Mouse (Mus musculus) embryonic facial prominence, embryonic 13.5 days (tissue): ENCODE measurements around the gene Mbl2. TPM values are rescaled to one million over a fixed set of nuclear protein-coding genes. Genes with fewer than 3 reads are reported as not detected.
"Not testable (repeated sequence)": the region's sequence is repeated elsewhere in the genome, so short reads cannot be mapped to it uniquely, and the experiment has no call there.

Source experiments
- ATAC-seq: fragments of 200-750 bp; cut with Nextera tagmentation; 2 replicates; pipeline ENCODE4 v1.8.0; 2017; ENCODE audit warnings: low read depth; ENCODE audit not compliant: insufficient number of reproducible peaks, insufficient read depth, low FRiP score, low TSS enrichment
- H3K27ac ChIP-seq: fragments of 300-500 bp; sonication (generic); 2 replicates; pipeline ENCODE4 v1.5.1; 2015; ENCODE audit warnings: moderate library complexity, mild to moderate bottlenecking, inconsistent platforms
- H3K27me3 ChIP-seq: fragments of 300-500 bp; sonication (generic); 2 replicates; pipeline ENCODE4 v1.6.1; 2015; ENCODE audit warnings: mild to moderate bottlenecking, inconsistent platforms
- H3K36me3 ChIP-seq: fragments of 300-500 bp; sonication (generic); 2 replicates; pipeline ENCODE4 v1.6.1; 2015; ENCODE audit warnings: mild to moderate bottlenecking, inconsistent platforms
- H3K4me1 ChIP-seq: fragments of 300-500 bp; sonication (generic); 2 replicates; pipeline ENCODE4 v1.6.1; 2015; ENCODE audit warnings: inconsistent platforms
- H3K4me2 ChIP-seq: fragments of 300-500 bp; sonication (generic); 2 replicates; pipeline ENCODE4 v1.6.1; 2015; ENCODE audit warnings: moderate library complexity, mild to moderate bottlenecking, inconsistent platforms
- H3K4me3 ChIP-seq: fragments of 300-500 bp; sonication (generic); 2 replicates; pipeline ENCODE4 v1.5.1; 2015; ENCODE audit warnings: mild to moderate bottlenecking, inconsistent platforms
- H3K9ac ChIP-seq: fragments of 300-500 bp; sonication (generic); 2 replicates; pipeline ENCODE4 v1.6.1; 2015; ENCODE audit warnings: mild to moderate bottlenecking, inconsistent platforms
- H3K9me3 ChIP-seq: fragments of 300-500 bp; sonication (generic); 2 replicates; pipeline ENCODE4 v1.6.1; 2016; ENCODE audit warnings: inconsistent platforms
- WGBS: fragments of 180-500 bp; shearing (Covaris S2); methylation state at CpG from one replicate; pipeline ENCODE4 v1.1.7; 2015; ENCODE audit warnings: mixed read lengths; 5-methylcytosine and 5-hydroxymethylcytosine counted together
- microRNA-seq: library from miRNA; unstranded; fragments of <30 nt; microRNA quantifications from one replicate; pipeline ENCODE4, GENCODE M21; 2016
- polyA plus RNA-seq: library from polyadenylated mRNA; unstranded; fragments of >200 nt; fragmentation: Nextera tagmentation; extraction: Ambion mirVana; gene quantifications from 2 replicates; pipeline ENCODE4 v1.2.1, GENCODE M21; 2015

The Mbl2 gene
- polyA plus RNA-seq, 1 experiment from 2014 or later, result not detected

GRCm38 (mm10) chr19:30222593-30222992, 10.1 kb upstream of the Mbl2 start:
- WGBS, result 77% methylated on average over 8 of the region's 8 CpGs
- H3K4me3 ChIP-seq, H3K36me3 ChIP-seq, H3K27me3 ChIP-seq, ATAC-seq, H3K9ac ChIP-seq, H3K27ac ChIP-seq, H3K9me3 ChIP-seq, H3K4me1 ChIP-seq, H3K4me2 ChIP-seq: not testable (repeated sequence)

- H3K4me1 ChIP-seq, result no peaks in the 10 kb centered on the region
- H3K36me3 ChIP-seq, result no peaks in the 10 kb centered on the region
- no peak overlapping the region for H3K9ac ChIP-seq
- H3K9me3 ChIP-seq, result no peaks in the 10 kb centered on the region
- no peaks in the 10 kb centered on the region for H3K27me3 ChIP-seq
- no peak overlapping the region for H3K4me2 ChIP-seq
- WGBS, result 82% methylated on average over 3 of the region's 3 CpGs
- ATAC-seq, result no peak
- no peak overlapping the region for H3K4me3 ChIP-seq
- H3K27ac ChIP-seq, result no peak overlapping the region
Measured at GRCm38 (mm10) chr19:30229477-30229876, 3.3 kb upstream of the Mbl2 start.

GRCm38 (mm10) chr19:30234416-30234815, 1.7 kb downstream of the Mbl2 start:
- Histone ChIP-seq H3K4me1 (no peaks in the 10 kb centered on the region), H3K4me2 (no peak overlapping the region), H3K36me3 (no peaks in the 10 kb centered on the region), H3K4me3 (no peak overlapping the region), H3K27me3 (no peaks in the 10 kb centered on the region), H3K27ac (no peak overlapping the region), H3K9ac (no peak overlapping the region), H3K9me3 (no peaks in the 10 kb centered on the region)
- no peak for ATAC-seq
- WGBS, result 78% methylated on average over 8 of the region's 8 CpGs

- H3K4me3 ChIP-seq, result no peak overlapping the region
- peaks cover 6% of the 10 kb centered on the region; the same call in 1 of the 2 replicates for H3K27me3 ChIP-seq
- no peak overlapping the region for H3K9ac ChIP-seq
- H3K4me1 ChIP-seq, result no peaks in the 10 kb centered on the region
- no peak for ATAC-seq
- H3K27ac ChIP-seq, result no peak overlapping the region
- 19% methylated on average over 11 of the region's 11 CpGs for WGBS
- no peaks in the 10 kb centered on the region for H3K9me3 ChIP-seq
- H3K4me2 ChIP-seq, result no peak overlapping the region
- no peaks in the 10 kb centered on the region for H3K36me3 ChIP-seq
Measured at GRCm38 (mm10) chr19:30247359-30247758, 14.6 kb downstream of the Mbl2 start.

GRCm38 (mm10) chr19:30248822-30249221, 16.1 kb downstream of the Mbl2 start:
- 5% methylated on average over 8 of the region's 8 CpGs for WGBS

GRCm38 (mm10) chr19:30252253-30252652, 19.5 kb downstream of the Mbl2 start:
- Histone ChIP-seq H3K4me3 (no peak overlapping the region), H3K27ac (no peak overlapping the region), H3K4me2 (no peak overlapping the region), H3K9me3 (no peaks in the 10 kb centered on the region), H3K27me3 (0 out of 2 replicates have a peak, but pooled peaks cover under 1% of the 10 kb centered on the region), H3K9ac (no peak overlapping the region), H3K4me1 (no peaks in the 10 kb centered on the region), H3K36me3 (no peaks in the 10 kb centered on the region)
- 57% methylated on average over 2 of the region's 2 CpGs for WGBS
- ATAC-seq, result no peak

More at GRCm38 (mm10) chr19:30248822-30249221, 16.1 kb downstream of the Mbl2 start:
- Histone ChIP-seq H3K4me1 (no peaks in the 10 kb centered on the region), H3K27ac (no peak overlapping the region), H3K9me3 (no peaks in the 10 kb centered on the region), H3K4me2 (no peak overlapping the region), H3K4me3 (no peak overlapping the region), H3K36me3 (no peaks in the 10 kb centered on the region), H3K27me3 (peaks cover 6% of the 10 kb centered on the region; the same call in 1 of the 2 replicates), H3K9ac (no peak overlapping the region)
- no peak for ATAC-seq

DNA sequence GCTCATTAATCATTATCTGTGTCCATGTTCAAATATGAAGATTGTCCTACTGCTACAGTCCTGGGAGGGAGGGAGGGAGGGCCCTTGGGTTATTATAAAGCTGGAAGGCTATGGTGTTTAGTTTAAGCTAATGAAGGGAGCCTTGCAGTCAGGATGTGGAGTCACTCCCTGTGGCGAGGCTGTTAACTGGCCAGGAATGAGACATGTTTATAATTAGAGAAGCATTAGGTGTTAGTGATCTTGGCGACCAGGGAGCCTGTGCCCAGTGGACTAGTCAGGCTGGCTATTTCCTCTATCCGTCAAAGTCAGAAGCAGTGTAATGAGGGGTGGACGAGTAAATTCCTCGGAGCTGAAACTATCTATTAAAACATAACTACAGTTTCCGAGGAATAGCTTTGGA, 23.6 kb downstream of the Mbl2 start:
- Histone ChIP-seq H3K4me3 (no peak overlapping the region), H3K4me1 (no peaks in the 10 kb centered on the region), H3K36me3 (no peaks in the 10 kb centered on the region), H3K9ac (no peak overlapping the region), H3K27ac (no peak overlapping the region), H3K4me2 (no peak overlapping the region), H3K27me3 (no peaks in the 10 kb centered on the region), H3K9me3 (no peaks in the 10 kb centered on the region)
- 31% methylated on average over 6 of the region's 6 CpGs for WGBS
- no peak for ATAC-seq

DNA sequence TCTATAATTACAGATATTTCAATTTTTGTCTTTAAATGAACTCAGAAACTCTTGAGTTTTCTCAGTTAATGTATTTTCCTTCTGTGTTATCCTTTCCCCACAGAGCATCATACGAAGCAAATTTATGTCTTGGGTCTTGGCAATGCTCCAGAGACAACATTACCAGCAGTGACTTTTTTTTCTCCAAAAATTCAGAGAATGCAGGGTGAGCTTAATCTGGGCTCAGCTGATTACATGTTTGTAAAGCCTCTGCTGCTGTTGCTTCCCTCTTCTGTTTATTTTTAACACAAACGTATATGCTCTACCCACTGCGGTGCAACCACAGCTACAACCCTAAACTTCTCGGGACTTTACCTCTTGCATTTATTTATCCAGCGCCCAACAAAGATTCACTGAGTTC, 48.4 kb downstream of the Mbl2 start:
- WGBS, result 46% methylated on average over 5 of the region's 5 CpGs
- H3K27me3 ChIP-seq, result no peaks in the 10 kb centered on the region
- no peak overlapping the region for H3K27ac ChIP-seq
- H3K9ac ChIP-seq, result no peak overlapping the region
- no peaks in the 10 kb centered on the region for H3K9me3 ChIP-seq
- no peak overlapping the region for H3K4me3 ChIP-seq
- no peak overlapping the region for H3K4me2 ChIP-seq
- H3K4me1 ChIP-seq, result 0 out of 2 replicates have a peak, but pooled peaks cover 4% of the 10 kb centered on the region
- no peaks in the 10 kb centered on the region for H3K36me3 ChIP-seq
- ATAC-seq, result no peak

GRCm38 (mm10) chr19:30287899-30288490, 55.3 kb downstream of the Mbl2 start:
- no peak for ATAC-seq
- no peaks in the 10 kb centered on the region for H3K9me3 ChIP-seq
- no peaks in the 10 kb centered on the region for H3K4me1 ChIP-seq
- H3K36me3 ChIP-seq, result no peaks in the 10 kb centered on the region
- WGBS, result 89% methylated on average over 6 of the region's 6 CpGs
- no peak overlapping the region for H3K4me3 ChIP-seq
- H3K27ac ChIP-seq, result no peak overlapping the region
- no peak overlapping the region for H3K9ac ChIP-seq
- no peaks in the 10 kb centered on the region for H3K27me3 ChIP-seq
- no peak overlapping the region for H3K4me2 ChIP-seq

Small RNA genes lying within 50 kb of the gene (microRNA-seq; reads per million reads assigned to microRNA genes)
- not detected for gene Gm24108

Other genes starting within 250 kb of the Mbl2 start
- not detected in 2 replicates for gene Trpd52l3, start 229.2 kb upstream of the Mbl2 start, polyA plus RNA-seq
- 77.6 and 87.7 TPM in 2 replicates for gene Uhrf2, start 202.4 kb upstream of the Mbl2 start, polyA plus RNA-seq
- gene Gldc, start 57.5 kb upstream of the Mbl2 start, polyA plus RNA-seq, result 3.5 and 3.7 TPM in 2 replicates